Mouse (Mus musculus): ENCODE data around the gene R3hdm4. TPM values are rescaled to one million over a fixed set of nuclear protein-coding genes. Genes with fewer than 3 reads are reported as not detected.
A peak's percentile ranks its signal among the peaks of the same experiment; 100 is the strongest.
"Not testable (repeated sequence)": the region's sequence is repeated elsewhere in the genome, so short reads cannot be mapped to it uniquely, and the experiment has no call there.

Gene R3hdm4
- polyA plus RNA-seq, 1 experiment from 2014 or later: 95.6 TPM

DNA sequence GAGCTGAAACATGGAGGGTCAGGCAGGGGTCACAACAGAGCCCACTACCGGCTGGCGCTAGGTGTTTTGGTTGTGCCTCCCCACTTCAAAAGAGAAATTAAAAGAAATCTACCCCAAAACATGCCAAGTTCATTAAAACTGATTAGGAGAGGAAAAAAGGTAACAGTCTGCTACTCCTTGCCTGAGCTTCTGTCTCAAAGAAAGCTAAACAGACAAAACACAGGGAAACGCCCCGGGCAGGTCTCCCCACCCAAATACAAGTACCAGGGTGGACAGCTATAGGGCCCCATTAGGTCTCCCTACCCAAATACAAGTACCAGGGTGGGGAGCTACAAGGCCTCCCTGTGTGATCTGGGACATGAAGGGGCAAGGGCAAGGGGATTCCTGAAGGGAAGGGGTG lies 10.5 kb downstream of the R3hdm4 start, which contains the start of gene Gm26602:
TSS of gene Gm26602 (plus strand) at position 301 of the 400 bp plus-strand sequence.
- no peak within 1 kb of the TSS for H3K4me3 ChIP-seq
- peak within 1 kb of the TSS; percentile 4; the same call in 1 of the 2 replicates for H3K9ac ChIP-seq
- no peak within 1 kb of the TSS for H3K27ac ChIP-seq (replicated peaks)
- H3K36me3 ChIP-seq: peaks cover 50% of the 10 kb centered on the region
- no peak within 1 kb of the TSS for H3K4me2 ChIP-seq
- no peaks in the 10 kb centered on the region for H3K9me3 ChIP-seq
- peaks cover 34% of the 10 kb centered on the region for H3K4me1 ChIP-seq
- WGBS: 95% methylated on average over 4 of the region's 4 CpGs
- H3K27me3 ChIP-seq (replicated peaks): no peaks in the 10 kb centered on the region
- no peak for ATAC-seq (ENCODE audit: extremely low read depth, insufficient number of reproducible peaks, low FRiP score, low TSS enrichment)

DNA sequence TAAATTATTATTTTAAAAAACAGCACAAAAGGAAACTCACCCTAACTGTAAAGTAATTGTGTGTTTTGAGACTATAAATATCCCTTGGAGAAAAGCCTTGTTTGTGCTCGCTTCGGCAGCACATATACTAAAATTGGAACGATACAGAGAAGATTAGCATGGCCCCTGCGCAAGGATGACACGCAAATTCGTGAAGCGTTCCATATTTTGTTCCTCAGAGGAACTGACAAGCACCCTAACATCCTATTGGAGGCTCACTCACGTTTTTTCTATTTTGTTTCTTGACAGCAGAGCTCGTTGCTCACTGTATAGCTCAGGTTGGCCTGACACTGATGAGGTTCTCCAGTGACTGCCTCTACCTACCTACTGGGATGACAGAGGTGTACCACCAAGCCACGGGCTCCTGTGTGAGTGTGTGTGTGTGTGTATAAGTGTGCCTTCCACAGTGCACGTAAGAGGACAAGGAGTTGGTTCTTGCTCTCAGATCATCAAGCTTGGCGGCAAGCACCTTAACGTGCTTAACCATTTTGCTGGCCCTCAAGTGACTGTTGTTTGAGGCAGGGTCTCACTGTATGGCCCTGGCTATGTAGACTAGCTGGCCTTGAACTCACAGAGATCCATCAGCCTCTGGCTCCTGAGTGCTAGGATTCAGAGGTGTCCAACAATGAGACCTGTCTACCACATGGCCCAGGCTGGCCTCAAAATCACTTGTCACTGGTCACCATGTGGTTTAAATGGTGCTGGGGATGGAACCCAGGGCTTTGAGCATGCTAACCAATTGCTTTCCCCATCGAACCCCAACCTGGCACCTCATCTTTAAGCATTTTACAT lies 11.7 kb downstream of the R3hdm4 start:
- no peak for ATAC-seq (ENCODE audit: extremely low read depth, insufficient number of reproducible peaks, low FRiP score, low TSS enrichment)
- H3K9ac ChIP-seq: peak overlapping the region; percentile 57
- peak overlapping the region; percentile 68 for H3K4me2 ChIP-seq
- H3K27ac ChIP-seq (replicated peaks): peak overlapping the region; percentile 51
- H3K9me3 ChIP-seq: no peaks in the 10 kb centered on the region
- peaks cover 22% of the 10 kb centered on the region for H3K4me1 ChIP-seq
- WGBS: 24% methylated on average over 14 of the region's 14 CpGs
- H3K36me3 ChIP-seq: peaks cover 62% of the 10 kb centered on the region
- H3K4me3 ChIP-seq: peak overlapping the region; percentile 71
- H3K27me3 ChIP-seq (replicated peaks): no peaks in the 10 kb centered on the region

DNA sequence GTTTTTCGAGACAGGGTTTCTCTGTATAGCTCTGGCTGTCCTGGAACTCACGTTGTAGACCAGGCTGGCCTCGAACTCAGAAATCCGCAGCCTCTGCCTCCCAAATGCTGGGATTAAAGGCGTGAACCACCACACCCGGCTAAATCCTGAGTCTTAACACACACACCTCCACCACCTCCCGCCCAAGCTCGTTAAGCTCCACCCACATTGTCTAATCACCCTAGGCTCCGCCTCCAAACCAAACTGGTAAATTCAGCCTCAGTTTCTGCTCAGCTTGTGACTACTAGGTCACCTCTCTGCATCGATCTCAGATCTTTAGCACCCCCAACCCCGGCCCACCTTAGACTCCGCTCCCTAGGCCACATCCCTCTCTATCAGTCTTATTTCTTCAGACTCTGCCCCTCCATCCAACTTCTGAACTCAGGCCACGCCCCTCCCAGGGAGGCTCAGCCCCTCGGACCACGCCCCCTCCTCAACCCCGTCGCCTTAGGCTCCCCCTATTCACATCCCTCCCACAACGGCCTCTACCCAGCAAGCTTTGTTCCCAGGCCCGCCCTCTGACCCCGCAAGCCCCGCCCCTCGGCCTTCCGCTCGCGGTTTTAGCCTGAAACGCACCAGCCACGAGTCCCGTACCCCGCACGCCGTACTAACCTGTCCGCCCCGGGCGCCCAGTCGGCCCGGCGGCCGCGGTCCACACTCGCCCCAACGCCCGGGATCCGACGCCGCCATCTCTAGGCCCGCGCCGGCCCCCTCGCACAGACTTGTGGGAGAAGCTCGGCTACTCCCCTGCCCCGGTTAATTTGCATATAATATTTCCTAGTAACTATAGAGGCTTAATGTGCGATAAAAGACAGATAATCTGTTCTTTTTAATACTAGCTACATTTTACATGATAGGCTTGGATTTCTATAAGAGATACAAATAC lies 12.6 kb downstream of the R3hdm4 start, which contains the start of gene Med16:
TSS of gene Med16 (minus strand) at position 757 of the 925 bp plus-strand sequence.
- Histone ChIP-seq H3K27me3 (replicated peaks) (no peaks in the 10 kb centered on the region), H3K4me1 (peaks cover 15% of the 10 kb centered on the region), H3K9me3 (no peaks in the 10 kb centered on the region), H3K4me2 (peak within 1 kb of the TSS; percentile 68), H3K9ac (peak within 1 kb of the TSS; percentile 94), H3K4me3 (peak within 1 kb of the TSS; percentile 71), H3K27ac (replicated peaks) (peak within 1 kb of the TSS; percentile 92), H3K36me3 (peaks cover 70% of the 10 kb centered on the region)
- 1% methylated on average over 52 of the region's 52 CpGs for WGBS
- ATAC-seq (ENCODE audit: extremely low read depth, insufficient number of reproducible peaks, low FRiP score, low TSS enrichment): peak; percentile 96

DNA sequence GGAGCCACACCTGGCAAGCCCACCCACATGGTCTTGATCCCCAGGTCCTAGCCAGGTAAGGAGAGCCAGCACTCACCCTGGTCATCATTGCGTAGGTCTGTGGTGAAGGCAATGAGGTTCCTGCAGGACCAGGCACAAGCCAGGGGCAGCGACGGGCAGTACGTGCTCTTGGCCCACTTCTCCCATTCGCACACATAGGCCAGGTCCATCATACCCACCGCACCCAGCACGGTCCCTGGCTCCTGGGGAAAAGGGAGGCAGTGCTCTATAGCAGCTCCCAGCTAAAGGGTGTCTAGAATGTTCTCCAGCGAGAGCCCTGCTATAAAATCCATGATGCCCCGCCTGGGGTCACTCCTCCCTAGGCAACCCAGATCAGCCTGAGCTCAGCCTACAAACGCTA lies 13.6 kb downstream of the R3hdm4 start:
- WGBS: 91% methylated on average over 10 of the region's 10 CpGs
- Histone ChIP-seq H3K4me3 (peak overlapping the region; percentile 71; the same call in 1 of the 2 replicates), H3K4me1 (peaks cover 15% of the 10 kb centered on the region), H3K36me3 (peaks cover 70% of the 10 kb centered on the region), H3K4me2 (peak overlapping the region; percentile 68; the same call in 1 of the 2 replicates), H3K27me3 (replicated peaks) (no peaks in the 10 kb centered on the region), H3K9me3 (no peaks in the 10 kb centered on the region), H3K27ac (replicated peaks) (no peak overlapping the region), H3K9ac (peak overlapping the region; percentile 5; the same call in 1 of the 2 replicates)
- no peak for ATAC-seq (ENCODE audit: extremely low read depth, insufficient number of reproducible peaks, low FRiP score, low TSS enrichment)

DNA sequence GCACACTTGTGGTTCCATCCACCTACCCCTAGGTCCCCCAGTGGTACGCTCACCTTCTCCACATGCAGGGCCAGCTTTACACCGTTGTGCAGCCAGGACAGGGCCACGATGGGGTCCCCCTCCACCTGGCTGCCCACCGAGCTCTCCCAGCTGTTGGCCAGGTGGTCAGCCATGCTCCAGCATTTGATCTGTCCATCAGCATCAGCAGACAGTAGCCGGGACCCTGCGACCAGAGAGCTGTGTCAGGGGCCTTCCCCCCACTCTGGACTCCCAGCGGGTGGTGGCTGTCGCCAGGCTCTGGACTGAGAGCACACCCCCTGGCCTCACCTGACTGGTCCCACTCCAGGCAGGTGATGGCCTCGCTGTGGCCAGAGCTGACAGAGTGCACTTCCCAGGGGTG lies 14.3 kb downstream of the R3hdm4 start:
- Histone ChIP-seq H3K4me2 (no peak overlapping the region), H3K9ac (no peak overlapping the region), H3K27ac (replicated peaks) (no peak overlapping the region), H3K27me3 (replicated peaks) (no peaks in the 10 kb centered on the region), H3K4me3 (no peak overlapping the region), H3K9me3 (no peaks in the 10 kb centered on the region), H3K4me1 (peaks cover 15% of the 10 kb centered on the region), H3K36me3 (peaks cover 70% of the 10 kb centered on the region)
- ATAC-seq (ENCODE audit: extremely low read depth, insufficient number of reproducible peaks, low FRiP score, low TSS enrichment): no peak
- 94% methylated on average over 9 of the region's 9 CpGs for WGBS

DNA sequence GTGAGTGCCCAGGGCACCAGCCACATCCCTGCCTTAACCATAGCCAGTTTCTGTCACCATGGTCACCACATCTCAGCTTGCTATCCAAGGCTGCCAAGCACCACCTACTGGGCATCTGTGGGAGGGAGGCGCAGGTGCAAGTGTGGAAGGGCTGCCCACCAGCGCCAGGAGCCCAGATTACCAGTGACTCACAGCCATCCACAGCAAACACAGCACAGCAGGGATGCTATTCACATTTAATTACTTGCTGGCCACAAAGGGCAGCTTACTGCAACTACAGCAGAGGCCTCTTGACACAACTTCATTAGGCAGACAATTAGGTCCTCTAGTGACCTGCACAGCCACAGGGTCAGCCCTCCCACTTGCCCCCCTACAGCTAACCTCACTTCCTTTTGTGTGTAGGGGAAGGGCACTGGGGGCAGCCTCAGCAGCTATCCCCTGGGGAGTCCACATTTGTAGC lies 20.0 kb downstream of the R3hdm4 start:
- WGBS: 83% methylated on average over 2 of the region's 2 CpGs
- no peaks in the 10 kb centered on the region for H3K9me3 ChIP-seq
- no peaks in the 10 kb centered on the region for H3K27me3 ChIP-seq (replicated peaks)
- H3K36me3 ChIP-seq: peaks cover 97% of the 10 kb centered on the region
- no peak for ATAC-seq (ENCODE audit: extremely low read depth, insufficient number of reproducible peaks, low FRiP score, low TSS enrichment)
- no peak overlapping the region for H3K4me2 ChIP-seq
- no peak overlapping the region for H3K4me3 ChIP-seq
- no peaks in the 10 kb centered on the region for H3K4me1 ChIP-seq
- H3K9ac ChIP-seq: no peak overlapping the region
- no peak overlapping the region for H3K27ac ChIP-seq (replicated peaks)

DNA sequence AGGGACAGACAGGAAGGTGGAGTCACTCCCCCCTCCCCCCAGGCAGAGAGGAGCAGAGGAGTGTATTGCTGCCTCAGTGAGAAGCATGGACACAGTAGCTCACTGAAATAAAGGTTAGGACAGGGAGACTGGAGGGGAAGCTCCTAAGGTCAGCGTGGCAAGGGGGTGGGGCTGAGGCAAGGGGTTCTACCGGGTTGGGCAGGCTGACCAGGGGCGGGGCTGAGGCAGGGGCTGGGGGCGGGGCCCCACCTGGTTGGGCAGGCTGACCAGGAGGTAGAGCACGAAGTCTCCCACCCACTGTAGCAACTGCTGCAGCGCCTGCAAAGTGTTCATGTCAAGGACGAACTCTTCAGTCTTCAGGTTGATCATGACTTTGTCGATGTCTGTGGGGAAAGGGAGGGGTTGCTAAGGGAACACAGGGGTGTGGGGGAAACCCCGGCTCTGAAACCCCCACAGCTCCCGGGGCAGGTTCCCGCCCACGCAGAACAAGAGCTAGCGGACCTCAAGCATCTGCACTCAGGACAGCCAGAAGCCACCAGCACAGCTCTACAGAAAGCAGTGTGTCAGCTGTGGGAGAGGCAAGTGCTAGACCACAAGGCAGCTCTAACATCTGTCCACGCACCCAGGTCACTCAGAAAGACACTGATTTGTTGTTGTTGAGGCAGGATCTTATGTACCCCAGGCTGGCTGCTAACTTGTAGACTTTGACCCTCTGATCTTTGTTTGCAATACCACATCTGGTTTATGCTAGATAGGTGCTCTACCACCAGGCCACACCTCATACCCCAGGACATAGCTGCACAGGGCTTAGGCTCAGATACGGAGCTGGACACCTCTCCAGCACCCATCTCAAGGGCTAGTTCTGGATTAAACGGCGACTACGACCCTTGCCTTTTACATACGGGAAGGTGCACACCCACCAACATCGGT lies 23.4 kb downstream of the R3hdm4 start:
- H3K36me3 ChIP-seq: peaks cover 81% of the 10 kb centered on the region
- ATAC-seq (ENCODE audit: extremely low read depth, insufficient number of reproducible peaks, low FRiP score, low TSS enrichment): no peak
- WGBS: 48% methylated on average over 20 of the region's 20 CpGs
- H3K9ac ChIP-seq: no peak overlapping the region
- H3K4me2 ChIP-seq: no peak overlapping the region
- H3K4me3 ChIP-seq: no peak overlapping the region
- H3K4me1 ChIP-seq: peaks cover 7% of the 10 kb centered on the region; the same call in 1 of the 2 replicates
- H3K27ac ChIP-seq (replicated peaks): no peak overlapping the region
- no peaks in the 10 kb centered on the region for H3K27me3 ChIP-seq (replicated peaks)
- H3K9me3 ChIP-seq: no peaks in the 10 kb centered on the region

DNA sequence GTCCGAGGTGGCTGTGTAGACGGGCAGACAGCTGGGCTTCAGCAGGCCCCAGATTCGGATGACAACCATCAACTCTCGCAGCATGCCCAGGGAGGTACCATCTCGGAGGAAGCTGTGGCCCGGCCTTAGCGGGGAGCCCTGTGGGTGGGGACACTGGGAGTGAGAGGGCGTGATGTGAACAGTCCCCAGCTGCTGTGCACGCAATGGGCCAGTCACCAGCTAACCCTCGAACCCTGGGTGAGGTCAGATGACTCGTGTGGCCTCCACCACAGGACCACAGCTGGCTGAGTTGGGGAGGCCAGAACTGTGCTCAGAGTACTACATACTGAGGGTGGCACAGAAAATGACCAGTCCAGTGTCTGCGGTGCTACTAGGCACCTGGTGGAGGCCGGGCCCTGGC lies 24.2 kb downstream of the R3hdm4 start:
- ATAC-seq (ENCODE audit: extremely low read depth, insufficient number of reproducible peaks, low FRiP score, low TSS enrichment): no peak
- no peak overlapping the region for H3K4me2 ChIP-seq
- peaks cover 7% of the 10 kb centered on the region; the same call in 1 of the 2 replicates for H3K4me1 ChIP-seq
- H3K9me3 ChIP-seq: no peaks in the 10 kb centered on the region
- no peak overlapping the region for H3K9ac ChIP-seq
- H3K27me3 ChIP-seq (replicated peaks): no peaks in the 10 kb centered on the region; the same call in 1 of the 2 replicates
- no peak overlapping the region for H3K4me3 ChIP-seq
- 83% methylated on average over 13 of the region's 13 CpGs for WGBS
- H3K36me3 ChIP-seq: peaks cover 74% of the 10 kb centered on the region
- no peak overlapping the region for H3K27ac ChIP-seq (replicated peaks)

DNA sequence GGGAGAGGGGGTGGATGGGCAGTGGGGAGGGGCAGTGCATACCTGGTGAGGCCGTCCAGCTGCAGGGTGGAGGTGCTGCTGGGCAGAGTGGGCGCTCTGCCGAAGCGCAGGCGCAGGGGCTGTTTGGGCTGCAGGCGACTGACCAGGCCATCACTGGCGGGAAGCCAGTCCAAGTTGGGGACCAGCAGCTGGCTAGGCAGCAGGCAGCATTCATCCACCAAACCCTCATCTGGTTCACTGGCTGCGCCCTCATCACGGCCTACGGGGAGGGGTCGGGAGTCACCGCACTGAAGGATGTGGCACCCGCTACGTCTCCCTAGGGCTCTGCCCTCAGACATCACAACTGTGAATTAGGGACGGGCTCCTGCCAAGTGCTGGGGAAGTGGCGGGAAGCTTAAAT lies 24.7 kb downstream of the R3hdm4 start:
- ATAC-seq (ENCODE audit: extremely low read depth, insufficient number of reproducible peaks, low FRiP score, low TSS enrichment): no peak
- H3K36me3 ChIP-seq: peaks cover 69% of the 10 kb centered on the region
- H3K27ac ChIP-seq (replicated peaks): no peak overlapping the region
- 88% methylated on average over 16 of the region's 16 CpGs for WGBS
- no peaks in the 10 kb centered on the region for H3K9me3 ChIP-seq
- H3K4me2 ChIP-seq: no peak overlapping the region
- H3K9ac ChIP-seq: no peak overlapping the region
- no peak overlapping the region for H3K4me3 ChIP-seq
- peaks cover 3% of the 10 kb centered on the region; the same call in 1 of the 2 replicates for H3K27me3 ChIP-seq (replicated peaks)
- H3K4me1 ChIP-seq: peaks cover 7% of the 10 kb centered on the region; the same call in 1 of the 2 replicates

DNA sequence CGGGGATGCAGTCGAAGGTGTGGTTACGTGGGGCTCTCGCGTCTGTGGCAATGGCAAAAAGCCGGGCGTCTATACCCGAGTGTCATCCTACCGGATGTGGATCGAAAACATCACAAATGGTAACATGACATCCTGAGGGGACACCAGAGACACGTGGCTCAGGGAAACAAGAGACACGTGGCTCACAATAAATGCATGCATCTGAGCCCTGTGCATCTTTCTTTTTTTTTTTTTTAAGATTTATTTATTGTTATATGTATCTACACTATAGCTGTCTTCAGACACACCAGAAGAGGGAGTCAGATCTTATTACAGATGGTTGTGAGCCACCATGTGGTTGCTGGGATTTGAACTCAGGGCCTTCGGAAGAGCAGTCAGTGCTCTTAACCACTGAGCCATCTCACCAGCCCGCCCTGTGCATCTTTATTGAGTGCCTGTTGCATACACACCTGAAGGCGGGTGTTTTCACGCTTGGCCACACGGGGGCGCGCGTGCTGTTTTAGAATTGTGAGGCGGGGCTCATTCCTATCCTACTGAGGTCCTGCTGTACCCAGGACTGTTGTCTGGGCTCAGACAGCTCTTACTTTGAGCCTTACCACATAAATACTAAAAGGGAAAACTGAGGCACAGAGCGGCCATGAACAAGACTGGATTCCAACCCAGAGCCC lies 28.4 kb downstream of the R3hdm4 start:
- not testable (repeated sequence) for H3K4me2 ChIP-seq; ATAC-seq (ENCODE audit: extremely low read depth, insufficient number of reproducible peaks, low FRiP score, low TSS enrichment); H3K27ac ChIP-seq (replicated peaks); H3K9me3 ChIP-seq; H3K4me3 ChIP-seq; H3K4me1 ChIP-seq
- H3K27me3 ChIP-seq (replicated peaks): peaks cover 12% of the 10 kb centered on the region
- WGBS: 41% methylated on average over 22 of the region's 22 CpGs
- peaks cover 34% of the 10 kb centered on the region for H3K36me3 ChIP-seq
- H3K9ac ChIP-seq: 0 out of 2 replicates have a peak overlapping the region, but pooled peaks have one; percentile 5

Measured in heart, embryonic 13.5 days (tissue).